In genomic region chr14:20144093-20144492, GRCm38 (mm10) we compare ENCODE assay signal across 10 mouse cellular contexts. TPM values are rescaled to one million over a fixed set of nuclear protein-coding genes. Genes with fewer than 3 reads are reported as not detected.
A peak's percentile ranks its signal among the peaks of the same experiment; 100 is the strongest.
DNase-seq lines count a peak whose midpoint lies in the region; ATAC-seq and TF ChIP-seq lines count a peak whose summit lies in the region.
"Had no signal": no experiment of that assay in that cellular context is flagged by ENCODE, and none has a peak within 500 bp of the region (broad histone marks: within the 10 kb centered on the region; RNA-seq: fewer than 3 reads in every experiment).

No protein-coding gene starts in this region.

- H3K27ac ChIP-seq in heart, embryonic 12.5 days (ENCODE audit: poor library complexity, severe bottlenecking) = no peak overlapping the region
- H3K27ac ChIP-seq in hindbrain, embryonic 13.5 days = 0 out of 2 replicates have a peak overlapping the region, but pooled peaks have one; percentile 44
- peak overlapping the region; percentile 73 for H3K27ac ChIP-seq in midbrain, embryonic 11.5 days (ENCODE audit: low read depth, low read length)
- H3K27ac ChIP-seq in lung, postnatal 0 days (ENCODE audit: low read length) = no peak overlapping the region
- H3K27ac ChIP-seq: neural tube, embryonic 12.5 days had no signal

- H3K4me3 ChIP-seq in heart, embryonic 12.5 days = no peak overlapping the region
- no peak overlapping the region for H3K4me3 ChIP-seq in hindbrain, embryonic 13.5 days
- H3K4me3 ChIP-seq in midbrain, embryonic 11.5 days (ENCODE audit: low read depth, low read length) = no peak overlapping the region
- no peak overlapping the region for H3K4me3 ChIP-seq in lung, postnatal 0 days (ENCODE audit: low read depth, low read length)
- H3K4me3 ChIP-seq: neural tube, embryonic 12.5 days had no signal

- no peaks in the 10 kb centered on the region for H3K27me3 ChIP-seq in heart, embryonic 12.5 days (replicated peaks)
- H3K27me3 ChIP-seq in hindbrain, embryonic 13.5 days = no peaks in the 10 kb centered on the region
- H3K27me3 ChIP-seq in midbrain, embryonic 11.5 days (ENCODE audit: control insufficient read depth, insufficient read depth, low read length) = no peaks in the 10 kb centered on the region
- no peaks in the 10 kb centered on the region for H3K27me3 ChIP-seq in lung, postnatal 0 days (replicated peaks; ENCODE audit: insufficient read depth, low read length)
- H3K27me3 ChIP-seq: neural tube, embryonic 12.5 days had no signal

- ATAC-seq in heart, embryonic 12.5 days (ENCODE audit: insufficient number of reproducible peaks, low FRiP score) = no peak
- 0 out of 2 replicates have a peak, but pooled peaks have one; percentile 46 for ATAC-seq in hindbrain, embryonic 13.5 days (ENCODE audit: low FRiP score)
- ATAC-seq in midbrain, embryonic 11.5 days (ENCODE audit: low FRiP score) = peak; percentile 87
- ATAC-seq in lung, postnatal 0 days = no peak

- peaks cover 13% of the 10 kb centered on the region for H3K4me1 ChIP-seq in heart, embryonic 12.5 days (replicated peaks)
- peaks cover 6% of the 10 kb centered on the region for H3K4me1 ChIP-seq in hindbrain, embryonic 13.5 days (replicated peaks)
- peaks cover 11% of the 10 kb centered on the region for H3K4me1 ChIP-seq in midbrain, embryonic 11.5 days (ENCODE audit: control insufficient read depth, insufficient read depth, low read length)
- H3K4me1 ChIP-seq in lung, postnatal 0 days (ENCODE audit: insufficient read depth, low read depth, low read length) = no peaks in the 10 kb centered on the region
- H3K4me1 ChIP-seq: neural tube, embryonic 12.5 days had no signal

- no peak overlapping the region for H3K4me2 ChIP-seq in heart, embryonic 12.5 days
- H3K4me2 ChIP-seq in hindbrain, embryonic 13.5 days = no peak overlapping the region
- no peak overlapping the region for H3K4me2 ChIP-seq in midbrain, embryonic 11.5 days
- H3K4me2 ChIP-seq in lung, postnatal 0 days (replicated peaks; ENCODE audit: low read depth, low read length) = no peak overlapping the region
- H3K4me2 ChIP-seq: neural tube, embryonic 12.5 days had no signal

- H3K9ac ChIP-seq in heart, embryonic 12.5 days = 0 out of 2 replicates have a peak overlapping the region, but pooled peaks have one; percentile 14
- H3K9ac ChIP-seq in hindbrain, embryonic 13.5 days = no peak overlapping the region
- peak overlapping the region; percentile 38; the same call in 1 of the 2 replicates for H3K9ac ChIP-seq in midbrain, embryonic 11.5 days (ENCODE audit: low read length)
- no peak overlapping the region for H3K9ac ChIP-seq in lung, postnatal 0 days (replicated peaks; ENCODE audit: low read depth)
- H3K9ac ChIP-seq: neural tube, embryonic 12.5 days had no signal

- 74% methylated on average over 4 of the region's 4 CpGs for WGBS in heart, embryonic 12.5 days
- WGBS in hindbrain, embryonic 13.5 days = 62% methylated on average over 4 of the region's 4 CpGs
- WGBS in midbrain, embryonic 11.5 days = 18% methylated on average over 4 of the region's 4 CpGs
- WGBS in lung, postnatal 0 days = 74% methylated on average over 4 of the region's 4 CpGs

- TF ChIP-seq CTCF in lung, postnatal 0 days (IDR thresholded peaks at IDR 0.05) = no peak

- H3K36me3 ChIP-seq in heart, embryonic 12.5 days = peaks cover 17% of the 10 kb centered on the region
- H3K36me3 ChIP-seq in hindbrain, embryonic 13.5 days = peaks cover 6% of the 10 kb centered on the region
- H3K36me3 ChIP-seq in midbrain, embryonic 11.5 days (ENCODE audit: control insufficient read depth, insufficient read depth, low read length) = peaks cover 6% of the 10 kb centered on the region
- H3K36me3 ChIP-seq in lung, postnatal 0 days (ENCODE audit: insufficient read depth, low read length) = no peaks in the 10 kb centered on the region

- no peak for DNase-seq in heart, adult 9 months (ENCODE audit: low spot score in 2 of 2)
- DNase-seq in embryo, embryonic 10.5 days (ENCODE audit: low spot score) = peak; percentile 46
- peak; percentile 91 for DNase-seq in midbrain, embryonic 11.5 days (ENCODE audit: low spot score, missing footprints)
- DNase-seq in lung, postnatal 0 days (ENCODE audit: low spot score) = no peak
- no peak for DNase-seq in adrenal gland, adult (ENCODE audit: inconsistent age in 2 of 2, low spot score in 1 of 2)
- DNase-seq in adrenal gland, postnatal 25 days = no peak
- DNase-seq: liver had no signal

- no peak for TF ChIP-seq EP300 in lung, postnatal 0 days (IDR thresholded peaks at IDR 0.05)

- H3K9me3 ChIP-seq in heart, embryonic 12.5 days (replicated peaks) = no peaks in the 10 kb centered on the region
- H3K9me3 ChIP-seq in hindbrain, embryonic 13.5 days = no peaks in the 10 kb centered on the region
- H3K9me3 ChIP-seq in midbrain, embryonic 11.5 days (ENCODE audit: control insufficient read depth, low read length) = no peaks in the 10 kb centered on the region
- no peaks in the 10 kb centered on the region for H3K9me3 ChIP-seq in lung, postnatal 0 days (ENCODE audit: low read length)
- H3K9me3 ChIP-seq: neural tube, embryonic 12.5 days had no signal

RNA-seq across cellular contexts. Expression of gene Saysd1, which starts 5.8 kb away (rescaled TPM):
- polyA plus RNA-seq in heart, embryonic 12.5 days (2016; fragmentation: Nextera tagmentation; extraction: Ambion mirVana) = 7.3 and 7.9 TPM in 2 replicates
- 14.7 and 15.5 TPM in 2 replicates for polyA plus RNA-seq in hindbrain, embryonic 13.5 days (2015; fragmentation: Nextera tagmentation; extraction: Ambion mirVana)
- 11.3 and 12.6 TPM in 2 replicates for polyA plus RNA-seq in midbrain, embryonic 11.5 days (2014; fragmentation: Nextera tagmentation; extraction: Ambion mirVana)
- 18.6 and 18.9 TPM in 2 replicates for polyA plus RNA-seq in lung, postnatal 0 days (2015; fragmentation: Nextera tagmentation; extraction: Ambion mirVana)
- total RNA-seq in adrenal gland, postnatal 25 days (2021) = 8.2 and 9.0 TPM in 2 replicates

RNA-seq across cellular contexts. Expression of gene Kcnk5, which starts 37.5 kb away (rescaled TPM):
- polyA plus RNA-seq in heart, embryonic 12.5 days (2016; fragmentation: Nextera tagmentation; extraction: Ambion mirVana) = 3.5 and 3.6 TPM in 2 replicates
- polyA plus RNA-seq in hindbrain, embryonic 13.5 days (2015; fragmentation: Nextera tagmentation; extraction: Ambion mirVana) = 1.9 and 2.3 TPM in 2 replicates
- 4.5 and 6.6 TPM in 2 replicates for polyA plus RNA-seq in midbrain, embryonic 11.5 days (2014; fragmentation: Nextera tagmentation; extraction: Ambion mirVana)
- polyA plus RNA-seq in lung, postnatal 0 days (2015; fragmentation: Nextera tagmentation; extraction: Ambion mirVana) = 4.5 and 5.2 TPM in 2 replicates
- total RNA-seq in adrenal gland, postnatal 25 days (2021) = 5.9 and 12.0 TPM in 2 replicates

Comparison
In these comparisons a context has a peak if more than half of its experiments do, and no peak if none do; other contexts are left out.
1. ATAC-seq: peak in hindbrain, embryonic 13.5 days (single experiment) and midbrain, embryonic 11.5 days (single experiment); none in heart, embryonic 12.5 days (single experiment) and lung, postnatal 0 days (single experiment).
2. H3K27ac ChIP-seq: peak in hindbrain, embryonic 13.5 days (single experiment) and midbrain, embryonic 11.5 days (single experiment); none in heart, embryonic 12.5 days (single experiment) and lung, postnatal 0 days (single experiment).
3. H3K9ac ChIP-seq: peak in heart, embryonic 12.5 days (single experiment) and midbrain, embryonic 11.5 days (single experiment); none in hindbrain, embryonic 13.5 days (single experiment) and lung, postnatal 0 days (single experiment).
4. DNase-seq: peak in embryo, embryonic 10.5 days (single experiment) and midbrain, embryonic 11.5 days (single experiment); none in heart, adult 9 months (0 of 2), lung, postnatal 0 days (single experiment), adrenal gland, adult (0 of 2) and adrenal gland, postnatal 25 days (single experiment).